Mouse (Mus musculus): ENCODE results near the gene Ksr1. TPM values are rescaled to one million over a fixed set of nuclear protein-coding genes. Genes with fewer than 3 reads are reported as not detected.

Gene Ksr1
- polyA plus RNA-seq, 1 experiment = 20.3 TPM

GRCm38 (mm10) chr11:79056027-79056426 is 90.2 kb downstream of the Ksr1 start:
- no peak for TF ChIP-seq GATA1 (IDR thresholded peaks at IDR 0.05; ENCODE audit: low read length)

- TF ChIP-seq GATA1 (IDR thresholded peaks at IDR 0.05; ENCODE audit: low read length) = no peak
Measured at GRCm38 (mm10) chr11:79055161-79055560, 91.0 kb downstream of the Ksr1 start.

- TF ChIP-seq GATA1 (IDR thresholded peaks at IDR 0.05; ENCODE audit: low read length) = no peak
Measured at GRCm38 (mm10) chr11:79054161-79055152, 91.8 kb downstream of the Ksr1 start.

- TF ChIP-seq GATA1 (IDR thresholded peaks at IDR 0.05; ENCODE audit: low read length) = peak; percentile 16
Measured at GRCm38 (mm10) chr11:79053437-79053836, 92.8 kb downstream of the Ksr1 start.

GRCm38 (mm10) chr11:79052769-79053168 is 93.4 kb downstream of the Ksr1 start:
- no peak for TF ChIP-seq GATA1 (IDR thresholded peaks at IDR 0.05; ENCODE audit: low read length)

- no peak for TF ChIP-seq GATA1 (IDR thresholded peaks at IDR 0.05; ENCODE audit: low read length)
Measured at GRCm38 (mm10) chr11:79051522-79051921, 94.7 kb downstream of the Ksr1 start.

GRCm38 (mm10) chr11:79050781-79051507 is 95.3 kb downstream of the Ksr1 start:
- TF ChIP-seq GATA1 (IDR thresholded peaks at IDR 0.05; ENCODE audit: low read length) = peak; percentile 70

GRCm38 (mm10) chr11:79048906-79049305 is 97.3 kb downstream of the Ksr1 start:
- no peak for TF ChIP-seq GATA1 (IDR thresholded peaks at IDR 0.05; ENCODE audit: low read length)

- TF ChIP-seq GATA1 (IDR thresholded peaks at IDR 0.05; ENCODE audit: low read length) = no peak
Measured at GRCm38 (mm10) chr11:79047180-79047727, 99.0 kb downstream of the Ksr1 start.

GRCm38 (mm10) chr11:79046561-79047155 is 99.5 kb downstream of the Ksr1 start:
- TF ChIP-seq GATA1 (IDR thresholded peaks at IDR 0.05; ENCODE audit: low read length) = no peak

- TF ChIP-seq GATA1 (IDR thresholded peaks at IDR 0.05; ENCODE audit: low read length) = no peak
Measured at GRCm38 (mm10) chr11:79045231-79045630, 101.0 kb downstream of the Ksr1 start.

- no peak for TF ChIP-seq GATA1 (IDR thresholded peaks at IDR 0.05; ENCODE audit: low read length)
Measured at GRCm38 (mm10) chr11:79044798-79045197, 101.4 kb downstream of the Ksr1 start.

GRCm38 (mm10) chr11:79041908-79042430 is 104.2 kb downstream of the Ksr1 start:
- TF ChIP-seq GATA1 (IDR thresholded peaks at IDR 0.05; ENCODE audit: low read length) = no peak

GRCm38 (mm10) chr11:79039488-79039887 is 106.7 kb downstream of the Ksr1 start:
- TF ChIP-seq GATA1 (IDR thresholded peaks at IDR 0.05; ENCODE audit: low read length) = no peak

- TF ChIP-seq GATA1 (IDR thresholded peaks at IDR 0.05; ENCODE audit: low read length) = no peak
Measured at GRCm38 (mm10) chr11:79037555-79037954, 108.7 kb downstream of the Ksr1 start.

Data from G1E-ER4 (cell line).